Mouse (Mus musculus) neural tube, embryonic 13.5 days (tissue): Measurements from ENCODE around the gene Mapk1. TPM values are rescaled to one million over a fixed set of nuclear protein-coding genes. Genes with fewer than 3 reads are reported as not detected.
"Not testable (repeated sequence)": the region's sequence is repeated elsewhere in the genome, so short reads cannot be mapped to it uniquely, and the experiment has no call there.

Source experiments
- ATAC-seq: fragments of 200-750 bp; cut with Nextera tagmentation; 2 replicates; pipeline ENCODE4 v1.8.0; 2017; ENCODE audit warnings: low read depth, mild to moderate bottlenecking, moderate TSS enrichment, moderate library complexity
- H3K27ac ChIP-seq: fragments of 300-500 bp; sonication (generic); replicated peaks from 2 replicates; pipeline ENCODE4 v1.5.1; 2015; ENCODE audit warnings: moderate library complexity, mild to moderate bottlenecking, inconsistent platforms
- H3K27me3 ChIP-seq: fragments of 300-500 bp; sonication (generic); 2 replicates; pipeline ENCODE4 v1.6.1; 2015; ENCODE audit warnings: mild to moderate bottlenecking, inconsistent platforms
- H3K36me3 ChIP-seq: fragments of 300-500 bp; sonication (generic); 2 replicates; pipeline ENCODE4 v1.6.1; 2015; ENCODE audit warnings: mild to moderate bottlenecking, inconsistent platforms
- H3K4me1 ChIP-seq: fragments of 300-500 bp; sonication (generic); replicated peaks from 2 replicates; pipeline ENCODE4 v1.6.1; 2015; ENCODE audit warnings: inconsistent platforms
- H3K4me2 ChIP-seq: fragments of 300-500 bp; sonication (generic); 2 replicates; pipeline ENCODE4 v1.6.1; 2015; ENCODE audit warnings: inconsistent platforms, mild to moderate bottlenecking, moderate library complexity
- H3K4me3 ChIP-seq: fragments of 300-500 bp; sonication (generic); 2 replicates; pipeline ENCODE4 v1.5.1; 2015; ENCODE audit warnings: mild to moderate bottlenecking, inconsistent platforms
- H3K9ac ChIP-seq: fragments of 300-500 bp; sonication (generic); 2 replicates; pipeline ENCODE4 v1.6.1; 2015; ENCODE audit warnings: moderate library complexity, mild to moderate bottlenecking, inconsistent platforms
- H3K9me3 ChIP-seq: fragments of 300-500 bp; sonication (generic); 2 replicates; pipeline ENCODE4 v1.6.1; 2016; ENCODE audit warnings: inconsistent platforms
- WGBS: fragments of 180-500 bp; shearing (Covaris S2); methylation state at CpG from one replicate; pipeline ENCODE4 v1.1.7; 2015; 5-methylcytosine and 5-hydroxymethylcytosine counted together
- polyA plus RNA-seq: library from polyadenylated mRNA; unstranded; fragments of >200 nt; fragmentation: Nextera tagmentation; extraction: Ambion mirVana; gene quantifications from 2 replicates; pipeline ENCODE4 v1.2.1, GENCODE M21; 2015

Gene Mapk1
- polyA plus RNA-seq, 1 experiment from 2014 or later, result 180 TPM

- no peak for ATAC-seq
- no peak overlapping the region for H3K4me3 ChIP-seq
- H3K9me3 ChIP-seq, result no peaks in the 10 kb centered on the region
- H3K27me3 ChIP-seq, result no peaks in the 10 kb centered on the region
- peaks cover 18% of the 10 kb centered on the region; the same call in 1 of the 2 replicates for H3K36me3 ChIP-seq
- 94% methylated on average over 2 of the region's 2 CpGs for WGBS
- H3K4me2 ChIP-seq, result no peak overlapping the region
- H3K4me1 ChIP-seq, result peaks cover 45% of the 10 kb centered on the region
- no peak overlapping the region for H3K9ac ChIP-seq
- no peak overlapping the region for H3K27ac ChIP-seq
These were observed 4.1 kb downstream of the Mapk1 start for GRCm38 (mm10) chr16:16987248-16987647.

GRCm38 (mm10) chr16:16988842-16989241 is 5.7 kb downstream of the Mapk1 start:
- H3K4me2 ChIP-seq, result no peak overlapping the region
- no peak overlapping the region for H3K27ac ChIP-seq
- H3K9ac ChIP-seq, result no peak overlapping the region
- H3K27me3 ChIP-seq, result no peaks in the 10 kb centered on the region
- no peak overlapping the region for H3K4me3 ChIP-seq
- peaks cover 53% of the 10 kb centered on the region for H3K4me1 ChIP-seq
- H3K36me3 ChIP-seq, result peaks cover 18% of the 10 kb centered on the region; the same call in 1 of the 2 replicates
- no peaks in the 10 kb centered on the region for H3K9me3 ChIP-seq
- 93% methylated on average over 5 of the region's 5 CpGs for WGBS
- no peak for ATAC-seq

- Histone ChIP-seq H3K9me3 (no peaks in the 10 kb centered on the region), H3K4me2 (no peak overlapping the region), H3K9ac (no peak overlapping the region), H3K27me3 (no peaks in the 10 kb centered on the region), H3K27ac (no peak overlapping the region), H3K4me3 (no peak overlapping the region), H3K36me3 (peaks cover 18% of the 10 kb centered on the region; the same call in 1 of the 2 replicates), H3K4me1 (peaks cover 48% of the 10 kb centered on the region)
- 90% methylated on average over 4 of the region's 4 CpGs for WGBS
- ATAC-seq, result no peak
These were observed 6.8 kb downstream of the Mapk1 start for GRCm38 (mm10) chr16:16990021-16990420.

GRCm38 (mm10) chr16:16994426-16995052 is 11.4 kb downstream of the Mapk1 start:
- H3K4me2 ChIP-seq, result no peak overlapping the region
- no peak overlapping the region for H3K9ac ChIP-seq
- H3K36me3 ChIP-seq, result peaks cover 1% of the 10 kb centered on the region; the same call in 1 of the 2 replicates
- H3K9me3 ChIP-seq, result no peaks in the 10 kb centered on the region
- no peak overlapping the region for H3K27ac ChIP-seq
- ATAC-seq, result no peak
- 77% methylated on average over 4 of the region's 4 CpGs for WGBS
- H3K4me1 ChIP-seq, result peaks cover 28% of the 10 kb centered on the region
- no peak overlapping the region for H3K4me3 ChIP-seq
- H3K27me3 ChIP-seq, result no peaks in the 10 kb centered on the region

- not testable (repeated sequence) for H3K27me3 ChIP-seq, ATAC-seq, H3K36me3 ChIP-seq, H3K4me2 ChIP-seq, H3K4me3 ChIP-seq, H3K9ac ChIP-seq, H3K9me3 ChIP-seq, H3K27ac ChIP-seq
- WGBS, result 90% methylated on average over 10 of the region's 10 CpGs
- H3K4me1 ChIP-seq, result peaks cover 19% of the 10 kb centered on the region
These were observed 13.0 kb downstream of the Mapk1 start for GRCm38 (mm10) chr16:16996121-16996729.

GRCm38 (mm10) chr16:17001109-17001508 is 17.9 kb downstream of the Mapk1 start:
- Histone ChIP-seq H3K4me2 (no peak overlapping the region), H3K27ac (no peak overlapping the region), H3K9ac (no peak overlapping the region), H3K4me1 (peaks cover 19% of the 10 kb centered on the region), H3K36me3 (no peaks in the 10 kb centered on the region), H3K4me3 (no peak overlapping the region), H3K9me3 (no peaks in the 10 kb centered on the region), H3K27me3 (no peaks in the 10 kb centered on the region)
- WGBS, result 93% methylated on average over 3 of the region's 3 CpGs
- no peak for ATAC-seq

GRCm38 (mm10) chr16:17007070-17007469 is 23.9 kb downstream of the Mapk1 start:
- H3K4me2 ChIP-seq, result no peak overlapping the region
- H3K4me1 ChIP-seq, result peaks cover 16% of the 10 kb centered on the region
- no peak for ATAC-seq
- no peak overlapping the region for H3K4me3 ChIP-seq
- no peaks in the 10 kb centered on the region for H3K27me3 ChIP-seq
- H3K9ac ChIP-seq, result no peak overlapping the region
- WGBS, result 90% methylated on average over 1 of the region's 1 CpGs
- no peaks in the 10 kb centered on the region for H3K9me3 ChIP-seq
- no peak overlapping the region for H3K27ac ChIP-seq
- H3K36me3 ChIP-seq, result no peaks in the 10 kb centered on the region

GRCm38 (mm10) chr16:17010036-17010435 is 26.9 kb downstream of the Mapk1 start:
- ATAC-seq, result no peak
- H3K4me2 ChIP-seq, result no peak overlapping the region
- H3K9ac ChIP-seq, result no peak overlapping the region
- 97% methylated on average over 7 of the region's 7 CpGs for WGBS
- no peak overlapping the region for H3K27ac ChIP-seq
- H3K9me3 ChIP-seq, result no peaks in the 10 kb centered on the region
- no peaks in the 10 kb centered on the region for H3K27me3 ChIP-seq
- H3K36me3 ChIP-seq, result no peaks in the 10 kb centered on the region
- no peak overlapping the region for H3K4me3 ChIP-seq
- H3K4me1 ChIP-seq, result no peaks in the 10 kb centered on the region

- H3K4me1 ChIP-seq, result no peaks in the 10 kb centered on the region
- no peak overlapping the region for H3K4me3 ChIP-seq
- ATAC-seq, result no peak
- peaks cover 13% of the 10 kb centered on the region for H3K36me3 ChIP-seq
- no peaks in the 10 kb centered on the region for H3K27me3 ChIP-seq
- 86% methylated on average over 1 of the region's 1 CpGs for WGBS
- H3K4me2 ChIP-seq, result no peak overlapping the region
- H3K9me3 ChIP-seq, result no peaks in the 10 kb centered on the region
- no peak overlapping the region for H3K27ac ChIP-seq
- no peak overlapping the region for H3K9ac ChIP-seq
These were observed 29.4 kb downstream of the Mapk1 start for GRCm38 (mm10) chr16:17012583-17012982.

GRCm38 (mm10) chr16:17015111-17015852 is 32.1 kb downstream of the Mapk1 start:
- Histone ChIP-seq H3K27me3 (no peaks in the 10 kb centered on the region), H3K36me3 (peaks cover 36% of the 10 kb centered on the region), H3K9ac (no peak overlapping the region), H3K4me1 (no peaks in the 10 kb centered on the region), H3K4me3 (no peak overlapping the region), H3K9me3 (no peaks in the 10 kb centered on the region), H3K4me2 (no peak overlapping the region), H3K27ac (no peak overlapping the region)
- ATAC-seq, result no peak
- 87% methylated on average over 4 of the region's 4 CpGs for WGBS

- no peak for ATAC-seq
- H3K27ac ChIP-seq, result no peak overlapping the region
These were observed 32.7 kb downstream of the Mapk1 start for GRCm38 (mm10) chr16:17015853-17016230.

GRCm38 (mm10) chr16:17018071-17018470 is 34.9 kb downstream of the Mapk1 start:
- Histone ChIP-seq H3K4me3 (no peak overlapping the region), H3K9ac (no peak overlapping the region)
- ATAC-seq, result no peak

More at GRCm38 (mm10) chr16:17015853-17016230, 32.7 kb downstream of the Mapk1 start:
- Histone ChIP-seq H3K36me3 (peaks cover 41% of the 10 kb centered on the region), H3K4me3 (no peak overlapping the region), H3K4me2 (no peak overlapping the region), H3K4me1 (no peaks in the 10 kb centered on the region), H3K27me3 (no peaks in the 10 kb centered on the region), H3K9me3 (no peaks in the 10 kb centered on the region), H3K9ac (no peak overlapping the region)
- 97% methylated on average over 3 of the region's 3 CpGs for WGBS

More at GRCm38 (mm10) chr16:17018071-17018470, 34.9 kb downstream of the Mapk1 start:
- Histone ChIP-seq H3K4me2 (no peak overlapping the region), H3K27me3 (no peaks in the 10 kb centered on the region), H3K27ac (no peak overlapping the region), H3K4me1 (no peaks in the 10 kb centered on the region), H3K36me3 (peaks cover 61% of the 10 kb centered on the region), H3K9me3 (no peaks in the 10 kb centered on the region)
- 65% methylated on average over 6 of the region's 6 CpGs for WGBS
